Mouse (Mus musculus) regulatory T cell (primary cell): Measurements from ENCODE around the gene Pdzrn3.

Experiments used
- in situ Hi-C: fragments of 300-600 bp; cut with MboI, MseI; formaldehyde crosslinking; loops from one replicate; pipeline ENCODE4 v1.15.1; 2025; ENCODE audit warnings: high pct_unique_total_duplicates

The Pdzrn3 gene

GRCm38 (mm10) chr6:101366809-101367602 is 10.7 kb downstream of the Pdzrn3 start:
- in situ Hi-C loops: no loop called here

- in situ Hi-C loops: no loop called here
Measured at GRCm38 (mm10) chr6:101365795-101366194, 11.9 kb downstream of the Pdzrn3 start.

GRCm38 (mm10) chr6:101363904-101364303 is 13.8 kb downstream of the Pdzrn3 start:
- in situ Hi-C loops: no loop called here

GRCm38 (mm10) chr6:101362728-101363127 is 15.0 kb downstream of the Pdzrn3 start:
- in situ Hi-C loops: no loop called here

- in situ Hi-C loops: no loop called here
Measured at GRCm38 (mm10) chr6:101362268-101362667, 15.4 kb downstream of the Pdzrn3 start.

GRCm38 (mm10) chr6:101360211-101360737 is 17.4 kb downstream of the Pdzrn3 start:
- in situ Hi-C loops: no loop called here

GRCm38 (mm10) chr6:101359646-101360045 is 18.1 kb downstream of the Pdzrn3 start:
- in situ Hi-C loops: no loop called here

GRCm38 (mm10) chr6:101354887-101355286 is 22.8 kb downstream of the Pdzrn3 start:
- in situ Hi-C loops: no loop called here

- in situ Hi-C loops: no loop called here
Measured at GRCm38 (mm10) chr6:101354230-101354881, 23.3 kb downstream of the Pdzrn3 start.

GRCm38 (mm10) chr6:101353701-101354100 is 24.0 kb downstream of the Pdzrn3 start:
- in situ Hi-C loops: no loop called here

GRCm38 (mm10) chr6:101352626-101353025 is 25.1 kb downstream of the Pdzrn3 start:
- in situ Hi-C loops: no loop called here

GRCm38 (mm10) chr6:101351100-101351499 is 26.6 kb downstream of the Pdzrn3 start:
- in situ Hi-C loops: no loop called here

GRCm38 (mm10) chr6:101350414-101350973 is 27.2 kb downstream of the Pdzrn3 start:
- in situ Hi-C loops: no loop called here

GRCm38 (mm10) chr6:101348496-101348895 is 29.2 kb downstream of the Pdzrn3 start:
- in situ Hi-C loops: no loop called here

- in situ Hi-C loops: no loop called here
Measured at GRCm38 (mm10) chr6:101340051-101340450, 37.6 kb downstream of the Pdzrn3 start.

GRCm38 (mm10) chr6:101337842-101338528 is 39.7 kb downstream of the Pdzrn3 start:
- in situ Hi-C loops: no loop called here

GRCm38 (mm10) chr6:101336660-101337059 is 41.0 kb downstream of the Pdzrn3 start:
- in situ Hi-C loops: no loop called here

GRCm38 (mm10) chr6:101335744-101336143 is 42.0 kb downstream of the Pdzrn3 start:
- in situ Hi-C loops: no loop called here

GRCm38 (mm10) chr6:101334495-101334894 is 43.2 kb downstream of the Pdzrn3 start:
- in situ Hi-C loops: no loop called here

GRCm38 (mm10) chr6:101330392-101330791 is 47.3 kb downstream of the Pdzrn3 start:
- in situ Hi-C loops: no loop called here

GRCm38 (mm10) chr6:101329499-101329898 is 48.2 kb downstream of the Pdzrn3 start:
- in situ Hi-C loops: no loop called here

- in situ Hi-C loops: no loop called here
Measured at GRCm38 (mm10) chr6:101328514-101328913, 49.2 kb downstream of the Pdzrn3 start.
